Mouse (Mus musculus): ENCODE data around the gene Per2.

Per2 gene

GRCm38 (mm10) chr1:91458223-91458861 is 782 bp downstream of the Per2 start:
- peak; percentile 55 for DNase-seq

- no peak for DNase-seq
Observed at GRCm38 (mm10) chr1:91457698-91458097, 1.4 kb downstream of the Per2 start.

DNA sequence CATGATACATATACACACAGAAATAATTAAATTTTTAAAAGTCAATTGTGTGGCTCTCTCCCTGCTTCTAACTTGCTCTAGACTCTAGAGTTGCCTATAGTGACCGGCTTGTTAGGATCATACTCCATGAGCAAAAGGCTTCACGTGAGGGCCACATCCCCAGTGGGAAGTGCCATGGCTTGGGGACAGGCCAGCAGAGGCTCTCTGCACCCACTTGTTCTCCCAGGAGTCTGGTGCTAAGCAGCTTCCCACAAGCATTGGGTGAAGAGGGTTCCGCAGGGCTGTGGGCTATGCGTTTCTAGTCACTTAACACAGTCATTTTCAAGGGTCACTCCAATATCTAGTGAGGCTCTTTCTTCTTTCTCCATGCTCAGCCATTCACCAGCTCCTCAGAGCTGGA is 2.0 kb downstream of the Per2 start:
- no peak for DNase-seq

- no peak for DNase-seq
Observed at GRCm38 (mm10) chr1:91456301-91456801, 2.8 kb downstream of the Per2 start.

DNA sequence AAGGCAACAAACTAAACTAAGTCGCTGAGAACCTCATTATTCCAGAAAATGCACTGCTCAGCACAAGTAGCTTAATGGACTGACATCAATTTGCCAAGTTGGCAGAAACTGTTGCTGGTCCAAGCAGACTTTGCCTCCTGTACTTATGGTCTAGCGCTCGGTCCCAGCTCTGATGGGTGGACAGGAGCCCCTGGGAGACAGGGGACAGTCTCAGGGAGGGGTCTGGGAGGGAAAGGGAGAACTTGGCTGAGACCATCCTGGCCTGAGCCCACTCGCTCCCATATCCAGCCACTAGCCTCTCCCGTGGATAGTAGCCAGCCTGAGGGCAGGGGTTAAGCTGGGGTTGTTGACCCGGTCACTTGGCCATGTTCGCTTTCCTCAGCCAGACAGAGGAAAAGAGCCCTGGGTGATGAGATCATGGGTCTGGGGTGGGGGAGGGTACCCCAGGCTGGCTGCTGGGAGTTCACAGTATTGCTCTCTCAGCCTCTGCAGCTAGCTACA is 3.4 kb downstream of the Per2 start:
- DNase-seq, result peak; percentile 66

GRCm38 (mm10) chr1:91454927-91455326 is 4.2 kb downstream of the Per2 start:
- DNase-seq, result no peak

DNA sequence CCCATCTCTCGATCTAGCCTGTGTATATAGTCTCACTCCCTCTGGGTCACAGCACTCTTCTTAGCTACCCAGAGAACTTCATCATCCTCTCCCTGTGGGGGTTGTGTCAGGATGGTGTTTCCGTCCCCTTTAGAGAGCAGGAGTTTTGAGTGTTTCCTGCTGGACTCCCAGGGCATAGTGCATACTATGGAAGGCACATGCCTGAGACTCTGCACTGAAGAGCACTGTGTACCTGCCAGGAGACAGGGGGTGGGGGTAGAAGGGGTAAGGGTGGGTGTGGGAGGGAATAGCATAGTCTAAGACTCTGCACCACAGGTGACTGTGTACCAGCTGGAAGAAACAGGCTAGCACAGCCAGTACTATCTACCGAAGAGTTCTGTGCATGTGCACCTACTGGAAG is 4.8 kb downstream of the Per2 start:
- DNase-seq, result no peak

DNA sequence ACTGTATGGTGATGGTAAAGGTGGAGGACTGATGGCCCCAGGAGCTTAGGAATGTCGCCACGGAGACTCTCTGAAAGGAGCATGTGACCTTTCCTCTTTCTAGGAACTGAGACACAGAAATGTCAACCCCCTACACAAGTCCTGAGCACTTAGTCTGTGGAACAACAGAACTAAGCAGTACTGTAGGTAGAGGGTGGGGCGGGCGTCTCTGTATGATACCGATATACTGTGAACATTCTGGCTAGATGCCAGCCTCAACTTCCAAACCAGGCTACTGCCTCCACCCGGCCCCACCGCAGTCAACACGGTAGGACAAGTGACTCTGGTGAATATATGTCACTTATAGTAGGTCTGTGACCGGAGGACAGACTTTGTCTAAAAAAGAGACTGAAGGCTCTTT is 5.2 kb downstream of the Per2 start:
- DNase-seq, result no peak

GRCm38 (mm10) chr1:91451547-91452084 is 7.5 kb downstream of the Per2 start:
- DNase-seq, result no peak

DNA sequence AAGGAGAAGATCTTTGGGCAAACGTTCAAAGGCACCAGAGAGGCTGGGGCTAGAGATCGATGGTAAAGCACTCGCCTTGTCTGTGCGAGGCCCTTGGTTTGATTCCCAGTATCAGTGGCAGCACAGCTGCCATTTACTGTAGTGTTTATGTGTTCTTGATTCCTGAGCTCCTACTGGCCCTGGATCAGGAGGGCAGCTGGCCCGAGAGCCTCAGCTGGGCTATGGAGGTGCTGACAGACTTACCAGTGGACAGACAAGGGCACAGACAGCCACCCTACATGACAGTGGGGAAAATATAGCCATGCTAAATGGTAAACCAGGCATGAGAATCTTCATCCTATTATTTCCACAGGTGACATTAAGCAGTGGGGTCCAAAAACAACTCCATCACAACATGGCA is 8.3 kb downstream of the Per2 start:
- no peak for DNase-seq

DNA sequence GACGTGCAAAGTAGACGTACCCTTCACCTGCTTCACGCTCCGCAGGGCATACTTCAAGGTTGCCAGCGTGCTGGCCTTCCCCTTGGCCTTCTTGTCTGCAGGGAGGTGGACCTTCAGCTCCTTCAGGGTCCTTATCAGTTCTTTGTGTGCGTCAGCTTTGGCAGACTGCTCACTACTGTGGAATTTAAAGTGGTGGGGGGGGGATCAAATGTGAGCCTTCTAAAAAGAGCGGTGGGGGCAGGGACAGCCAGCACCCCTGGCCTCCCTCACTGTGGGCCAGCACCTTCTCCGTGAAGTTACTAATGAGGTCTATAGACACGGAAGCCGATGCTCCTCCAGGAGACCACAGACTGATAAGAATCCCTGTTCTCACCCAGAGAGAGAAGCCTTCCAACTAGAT is 10.4 kb downstream of the Per2 start:
- DNase-seq, result no peak

DNA sequence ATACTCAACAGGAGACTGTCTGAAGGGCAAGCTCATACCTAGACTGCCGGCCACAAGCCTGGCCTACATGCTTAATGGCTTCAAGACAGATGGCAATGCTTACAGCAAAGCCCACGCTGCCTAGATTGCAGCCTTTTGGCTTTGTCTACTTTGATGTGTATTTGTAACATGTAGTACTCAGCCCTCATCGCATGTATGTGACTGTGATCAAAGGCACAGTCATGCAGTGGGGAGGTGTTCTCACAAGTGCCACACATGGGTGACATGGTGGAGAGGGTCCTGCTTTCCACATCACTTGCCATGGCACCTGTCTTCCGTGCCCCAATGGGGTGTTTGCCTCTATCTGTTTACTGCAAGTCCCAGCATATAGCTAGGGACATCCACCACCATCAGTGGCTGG is 12.6 kb downstream of the Per2 start:
- no peak for DNase-seq

- DNase-seq, result no peak
Observed at GRCm38 (mm10) chr1:91446060-91446459, 13.1 kb downstream of the Per2 start.

- no peak for DNase-seq
Observed at GRCm38 (mm10) chr1:91444841-91445830, 14.0 kb downstream of the Per2 start.

GRCm38 (mm10) chr1:91442350-91442990 is 16.7 kb downstream of the Per2 start:
- DNase-seq, result no peak

GRCm38 (mm10) chr1:91441855-91442254 is 17.3 kb downstream of the Per2 start:
- DNase-seq, result no peak

GRCm38 (mm10) chr1:91439776-91440175 is 19.3 kb downstream of the Per2 start:
- no peak for DNase-seq

GRCm38 (mm10) chr1:91437573-91437972 is 21.6 kb downstream of the Per2 start:
- no peak for DNase-seq

- no peak for DNase-seq
Observed at GRCm38 (mm10) chr1:91437083-91437400, 22.1 kb downstream of the Per2 start.

GRCm38 (mm10) chr1:91436380-91437082 is 22.6 kb downstream of the Per2 start:
- peak; percentile 61 for DNase-seq

DNA sequence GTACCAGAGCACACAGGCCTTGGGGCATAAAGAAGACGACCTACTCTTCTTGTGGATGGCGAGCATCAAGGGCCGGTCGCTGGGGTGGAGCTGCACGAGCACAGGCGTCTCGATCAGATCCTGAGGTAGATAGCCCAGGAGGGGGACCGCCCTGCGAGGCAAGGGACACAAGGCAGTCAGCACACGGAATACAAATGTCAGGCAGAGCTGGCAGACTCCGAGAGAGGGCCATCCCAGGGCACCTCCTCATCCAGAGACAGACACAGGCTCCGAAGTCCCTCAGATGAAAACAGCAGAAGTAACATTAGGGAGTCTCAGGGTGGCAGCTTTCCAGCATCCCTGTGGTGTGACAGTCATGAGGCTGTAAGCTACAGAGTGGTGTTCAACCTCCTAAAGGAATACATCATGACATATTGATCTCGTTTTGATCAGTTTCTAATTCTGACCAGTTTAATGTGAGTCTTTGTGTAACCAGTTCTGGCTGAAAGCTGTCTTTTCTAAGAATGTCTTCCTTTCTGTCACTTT is 23.5 kb downstream of the Per2 start:
- DNase-seq, result no peak

DNA sequence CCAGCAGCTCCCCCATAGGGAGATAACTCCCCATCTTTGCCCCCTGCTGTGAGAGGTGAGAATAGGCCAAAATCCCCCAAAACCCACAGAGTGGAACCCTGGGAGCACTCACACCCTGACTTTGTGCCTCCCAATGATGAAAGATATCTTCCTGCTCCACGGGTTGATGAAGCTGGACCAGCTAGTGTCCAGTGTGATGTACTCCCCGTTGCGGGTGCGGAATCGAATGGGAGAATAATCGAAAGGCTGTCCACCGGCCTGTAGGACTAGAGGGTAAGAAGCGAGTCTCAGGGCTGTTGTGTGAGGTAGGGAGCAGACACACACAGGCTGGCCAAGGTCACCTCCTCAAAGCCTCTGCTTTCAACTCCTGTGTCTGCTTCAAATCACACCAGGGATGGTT is 24.2 kb downstream of the Per2 start:
- DNase-seq, result no peak

All from retina, postnatal 1 day (tissue).